Mouse (Mus musculus) midbrain, embryonic 14.5 days (tissue): ENCODE results near the gene Gm49366. TPM values are rescaled to one million over a fixed set of nuclear protein-coding genes. Genes with fewer than 3 reads are reported as not detected.
"Not testable (repeated sequence)": the region's sequence is repeated elsewhere in the genome, so short reads cannot be mapped to it uniquely, and the experiment has no call there.

Experiments
- ATAC-seq: fragments of 200-750 bp; cut with Nextera tagmentation; 2 replicates; pipeline ENCODE4 v1.8.0; 2017; ENCODE audit warnings: moderate number of reproducible peaks, moderate library complexity; ENCODE audit not compliant: low FRiP score, low TSS enrichment
- DNase-seq: peaks from one replicate; pipeline ENCODE4 v3.0.0-alpha.2; 2015
- H3K27ac ChIP-seq: fragments of 300-500 bp; sonication (generic); replicated peaks from 2 replicates; pipeline ENCODE4 v1.5.1; 2014; ENCODE audit warnings: mild to moderate bottlenecking, low read depth, low read length, moderate library complexity
- H3K27me3 ChIP-seq: fragments of 300-500 bp; sonication (generic); 2 replicates; pipeline ENCODE4 v1.6.1; 2014; ENCODE audit warnings: low read length, control low read depth, mixed read lengths; ENCODE audit not compliant: control insufficient read depth, insufficient read depth
- H3K36me3 ChIP-seq: fragments of 300-500 bp; sonication (generic); 2 replicates; pipeline ENCODE4 v1.6.1; 2014; ENCODE audit warnings: low read length, control low read depth; ENCODE audit not compliant: control insufficient read depth, insufficient read depth
- H3K4me1 ChIP-seq: fragments of 300-500 bp; sonication (generic); 2 replicates; pipeline ENCODE4 v1.6.1; 2014; ENCODE audit warnings: mild to moderate bottlenecking, antibody characterized with exemption, low read length, control low read depth; ENCODE audit not compliant: control insufficient read depth, insufficient read depth
- H3K4me2 ChIP-seq: fragments of 300-500 bp; sonication (generic); 2 replicates; pipeline ENCODE4 v1.6.1; 2014; ENCODE audit warnings: mild to moderate bottlenecking, low read length, moderate library complexity
- H3K4me3 ChIP-seq: fragments of 300-500 bp; sonication (generic); replicated peaks from 2 replicates; pipeline ENCODE4 v1.5.1; 2014; ENCODE audit warnings: low read depth, low read length
- H3K9ac ChIP-seq: fragments of 300-500 bp; sonication (generic); replicated peaks from 2 replicates; pipeline ENCODE4 v1.6.1; 2014; ENCODE audit warnings: mild to moderate bottlenecking, low read length, moderate library complexity
- H3K9me3 ChIP-seq: fragments of 300-500 bp; sonication (generic); 2 replicates; pipeline ENCODE4 v1.6.1; 2016; ENCODE audit warnings: low read length, control low read depth, mixed read lengths; ENCODE audit not compliant: control insufficient read depth
- WGBS: fragments of 180-500 bp; shearing (Covaris S2); extraction: QIAGEN DNeasy Blood & Tissue Kit; methylation state at CpG from one replicate; pipeline ENCODE4 v1.1.7; 2014; 5-methylcytosine and 5-hydroxymethylcytosine counted together
- polyA plus RNA-seq: library from polyadenylated mRNA; unstranded; fragments of >200 nt; fragmentation: Nextera tagmentation; extraction: Ambion mirVana; gene quantifications from 2 replicates; pipeline ENCODE4 v1.2.1, GENCODE M21; 2014

Gm49366 gene
- polyA plus RNA-seq, 1 experiment from 2014 or later = not detected

DNA sequence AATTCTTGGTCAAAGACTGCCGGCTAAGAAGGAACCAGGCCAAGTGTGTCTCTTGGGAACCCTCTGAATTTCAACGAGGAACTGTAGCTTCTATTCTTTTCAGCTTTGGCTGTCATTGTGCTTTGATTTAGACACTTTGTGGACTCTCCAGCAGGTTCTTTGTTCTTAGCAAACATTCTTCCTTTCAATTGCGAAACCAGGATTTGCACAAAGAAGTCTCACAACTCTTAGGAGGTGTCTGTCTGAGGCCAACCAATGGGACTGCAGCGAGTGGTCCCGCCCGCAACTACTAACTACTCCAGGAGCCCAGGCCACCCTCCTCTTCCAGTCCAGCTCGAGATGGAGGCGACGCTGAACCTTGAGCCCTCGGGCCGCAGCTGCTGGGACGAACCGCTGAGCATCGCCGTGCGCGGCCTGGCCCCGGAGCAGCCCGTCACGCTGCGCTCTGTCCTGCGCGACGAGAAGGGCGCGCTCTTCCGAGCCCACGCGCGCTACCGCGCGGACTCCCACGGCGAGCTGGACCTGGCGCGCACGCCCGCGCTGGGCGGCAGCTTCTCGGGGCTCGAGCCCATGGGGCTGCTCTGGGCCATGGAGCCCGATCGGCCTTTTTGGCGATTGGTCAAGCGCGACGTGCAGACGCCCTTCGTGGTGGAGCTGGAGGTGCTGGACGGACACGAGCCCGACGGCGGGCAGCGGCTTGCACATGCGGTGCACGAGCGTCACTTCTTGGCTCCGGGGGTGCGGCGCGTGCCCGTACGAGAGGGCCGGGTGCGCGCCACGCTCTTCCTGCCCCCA is 29.4 kb upstream of the Gm49366 start, which contains the start of gene Acot1:
TSS of gene Acot1 (plus strand) at position 320 of the 795 bp plus-strand sequence.
- WGBS = under 1% methylated on average over 53 of the region's 70 CpGs
- H3K9me3 ChIP-seq, H3K36me3 ChIP-seq, H3K27me3 ChIP-seq: not testable (repeated sequence)
- ATAC-seq (peak; percentile 90), DNase-seq (peak; percentile 82)
- H3K4me3 ChIP-seq = peak within 1 kb of the TSS; percentile 43
- H3K4me1 ChIP-seq = peaks cover 17% of the 10 kb centered on the region
- peak within 1 kb of the TSS; percentile 46; the same call in 1 of the 2 replicates for H3K9ac ChIP-seq
- H3K27ac ChIP-seq = peak within 1 kb of the TSS; percentile 67
- peak within 1 kb of the TSS; percentile 56 for H3K4me2 ChIP-seq

- WGBS = 66% methylated on average over 3 of the region's 3 CpGs
- ATAC-seq (no peak), DNase-seq (no peak)
- Histone ChIP-seq H3K4me1 (peaks cover 17% of the 10 kb centered on the region), H3K9ac (no peak overlapping the region), H3K4me3 (peak overlapping the region; percentile 43), H3K27ac (peak overlapping the region; percentile 53; the same call in 1 of the 2 replicates), H3K9me3 (no peaks in the 10 kb centered on the region), H3K36me3 (no peaks in the 10 kb centered on the region; the same call in 1 of the 2 replicates), H3K4me2 (peak overlapping the region; percentile 56), H3K27me3 (no peaks in the 10 kb centered on the region)
These were observed 28.5 kb upstream of the Gm49366 start for GRCm38 (mm10) chr12:84010201-84010600.

- Histone ChIP-seq H3K27ac (peak overlapping the region; percentile 62), H3K9ac (peak overlapping the region; percentile 34; the same call in 1 of the 2 replicates), H3K4me3 (0 out of 2 replicates have a peak overlapping the region, but pooled peaks have one; percentile 8)
These were observed 27.3 kb upstream of the Gm49366 start for GRCm38 (mm10) chr12:84011251-84012040.

DNA sequence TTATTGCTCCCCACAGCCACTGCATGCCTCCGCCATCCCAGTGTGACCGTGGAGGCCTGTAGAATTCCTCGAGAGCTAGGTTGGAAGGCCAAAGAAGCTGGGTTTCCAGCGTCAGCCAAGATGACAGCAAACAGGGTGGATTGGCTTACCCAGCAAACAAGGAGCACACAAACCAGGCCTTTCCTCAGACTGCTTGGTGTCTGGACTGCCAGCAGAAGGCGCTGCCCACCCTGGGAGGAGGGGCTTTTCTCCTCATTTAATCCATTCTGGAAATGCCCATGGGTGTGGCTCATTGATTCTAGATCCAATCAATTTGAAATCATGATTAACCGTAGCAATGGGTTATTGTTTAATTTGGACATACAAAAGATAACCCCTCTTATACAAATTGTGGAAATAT is 25.6 kb upstream of the Gm49366 start:
- Histone ChIP-seq H3K4me3 (no peak overlapping the region), H3K4me1 (peaks cover 17% of the 10 kb centered on the region), H3K9ac (no peak overlapping the region), H3K4me2 (peak overlapping the region; percentile 56; the same call in 1 of the 2 replicates), H3K9me3 (no peaks in the 10 kb centered on the region), H3K27ac (peak overlapping the region; percentile 46; the same call in 1 of the 2 replicates), H3K36me3 (peaks cover 4% of the 10 kb centered on the region; the same call in 1 of the 2 replicates), H3K27me3 (no peaks in the 10 kb centered on the region)
- 54% methylated on average over 6 of the region's 6 CpGs for WGBS
- DNase-seq (peak; percentile 39), ATAC-seq (no peak)

More at GRCm38 (mm10) chr12:84011251-84012040, 27.3 kb upstream of the Gm49366 start:
- no peaks in the 10 kb centered on the region for H3K27me3 ChIP-seq
- ATAC-seq = peak; percentile 67; the same call in 1 of the 2 replicates
- peaks cover 4% of the 10 kb centered on the region; the same call in 1 of the 2 replicates for H3K36me3 ChIP-seq
- H3K4me2 ChIP-seq = peak overlapping the region; percentile 56
- H3K9me3 ChIP-seq = no peaks in the 10 kb centered on the region
- 12% methylated on average over 12 of the region's 12 CpGs for WGBS
- peaks cover 17% of the 10 kb centered on the region for H3K4me1 ChIP-seq
- peak; percentile 91 for DNase-seq

DNA sequence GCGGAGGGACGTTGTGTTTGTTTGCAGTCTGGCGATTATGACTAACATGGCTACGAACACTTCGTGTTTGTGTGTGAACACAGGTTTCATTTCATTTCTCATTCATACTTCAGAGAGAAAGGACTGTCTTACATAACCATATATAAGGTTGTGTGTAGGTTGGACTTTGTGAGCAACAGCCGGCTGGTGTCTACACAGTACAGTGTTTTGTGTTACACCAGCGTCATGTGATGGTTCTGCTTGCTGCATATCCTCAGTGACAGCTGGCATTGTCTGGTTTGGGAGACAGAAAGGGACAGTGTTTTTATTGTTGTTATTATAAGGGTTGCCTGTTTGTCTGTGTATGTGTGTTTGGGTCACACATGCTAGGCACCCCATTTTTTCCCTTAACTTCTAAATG is 25.0 kb upstream of the Gm49366 start:
- no peaks in the 10 kb centered on the region for H3K9me3 ChIP-seq
- WGBS = 93% methylated on average over 7 of the region's 7 CpGs
- H3K27ac ChIP-seq = no peak overlapping the region
- H3K4me2 ChIP-seq = no peak overlapping the region
- DNase-seq (no peak), ATAC-seq (no peak)
- H3K9ac ChIP-seq = no peak overlapping the region
- H3K4me3 ChIP-seq = no peak overlapping the region
- H3K27me3 ChIP-seq = no peaks in the 10 kb centered on the region
- H3K36me3 ChIP-seq = peaks cover 4% of the 10 kb centered on the region; the same call in 1 of the 2 replicates
- H3K4me1 ChIP-seq = peaks cover 17% of the 10 kb centered on the region

DNA sequence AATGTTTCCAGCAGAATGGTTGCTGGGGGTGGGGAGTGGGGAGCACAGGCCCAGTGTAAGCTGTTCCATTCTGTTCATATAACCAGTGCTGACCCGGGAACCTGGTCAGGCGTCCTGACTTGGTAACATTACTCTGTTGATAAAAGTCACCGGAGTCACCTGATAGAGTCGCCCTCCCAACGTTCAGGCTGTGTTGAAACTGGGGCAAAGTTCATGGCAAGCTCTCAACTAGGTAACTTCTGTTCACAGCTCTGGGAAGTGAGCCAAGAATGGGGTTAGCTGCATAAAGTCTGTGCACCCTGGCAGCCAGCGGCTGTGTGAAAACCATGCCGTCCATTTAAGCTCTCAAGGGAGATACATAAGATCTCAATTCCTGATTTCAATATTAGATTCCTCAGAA is 18.2 kb upstream of the Gm49366 start:
- H3K27me3 ChIP-seq, H3K27ac ChIP-seq, H3K4me2 ChIP-seq, H3K36me3 ChIP-seq, H3K4me1 ChIP-seq, H3K4me3 ChIP-seq, H3K9me3 ChIP-seq, ATAC-seq, H3K9ac ChIP-seq: not testable (repeated sequence)
- peak; percentile 62 for DNase-seq
- 59% methylated on average over 7 of the region's 7 CpGs for WGBS

GRCm38 (mm10) chr12:84022266-84022665 is 16.5 kb upstream of the Gm49366 start:
- not testable (repeated sequence) for H3K4me2 ChIP-seq, H3K27ac ChIP-seq, H3K27me3 ChIP-seq, H3K9me3 ChIP-seq, ATAC-seq, H3K9ac ChIP-seq, H3K4me3 ChIP-seq, DNase-seq, H3K4me1 ChIP-seq, H3K36me3 ChIP-seq
- WGBS = 95% methylated on average over 4 of the region's 4 CpGs

- Histone ChIP-seq H3K9me3 (no peaks in the 10 kb centered on the region), H3K27ac (no peak overlapping the region), H3K4me1 (no peaks in the 10 kb centered on the region), H3K27me3 (no peaks in the 10 kb centered on the region), H3K9ac (no peak overlapping the region), H3K4me2 (no peak overlapping the region), H3K4me3 (no peak overlapping the region), H3K36me3 (no peaks in the 10 kb centered on the region)
- DNase-seq (no peak), ATAC-seq (no peak)
- WGBS = 87% methylated on average over 9 of the region's 9 CpGs
These were observed 15.5 kb upstream of the Gm49366 start for GRCm38 (mm10) chr12:84023052-84023745.
